Mouse (Mus musculus) CH12.LX (cell line): ENCODE results near the gene Il1rl2. TPM values are rescaled to one million over a fixed set of nuclear protein-coding genes. Genes with fewer than 3 reads are reported as not detected.

ENCODE experiments used
- DNase-seq: peaks from one replicate; pipeline ENCODE4 v3.0.0-alpha.2; 2013; ENCODE audit errors: extremely low read depth
- H3K27ac ChIP-seq: 2 replicates; pipeline ENCODE4 v1.5.1; 2012; ENCODE audit warnings: low read depth, mild to moderate bottlenecking, control low read depth, moderate library complexity; ENCODE audit not compliant: insufficient read depth
- H3K27me3 ChIP-seq: replicated peaks from 2 replicates; pipeline ENCODE3; 2012; ENCODE audit warnings: inconsistent platforms
- H3K36me3 ChIP-seq, 2 experiments: replicated peaks in 1 of 2; 2 replicates each; pipeline versions ENCODE3 to v1.6.1; 2012; ENCODE audit warnings: inconsistent platforms in 1 of 2, low read length in 1 of 2, mild to moderate bottlenecking in 1 of 2, mixed read lengths in 1 of 2, moderate library complexity in 1 of 2; ENCODE audit not compliant: control insufficient read depth in 1 of 2, insufficient read depth in 1 of 2
- H3K4me1 ChIP-seq, 2 experiments: 2 replicates each; pipeline ENCODE4 v1.6.1; 2012; ENCODE audit warnings: inconsistent platforms in 1 of 2, moderate library complexity in 1 of 2; ENCODE audit not compliant: insufficient read depth in 2 of 2, control insufficient read depth in 1 of 2
- H3K4me2 ChIP-seq: 2 replicates; pipeline ENCODE4 v1.6.1; 2012; ENCODE audit warnings: low read depth, mild to moderate bottlenecking, control low read depth; ENCODE audit not compliant: poor library complexity, insufficient read depth, severe bottlenecking
- H3K4me3 ChIP-seq, 3 experiments: fragments of 150-350 bp in 1 of 3; sonication (generic) in 1 of 3; replicated peaks in 1 of 3; 2 replicates each; pipeline versions ENCODE3 to v1.5.1; 2011 to 2012; ENCODE audit warnings: low read depth in 2 of 3, low read length in 2 of 3, mild to moderate bottlenecking in 2 of 3, moderate library complexity in 2 of 3, control low read depth in 1 of 3, improper control_type of control experiment in 1 of 3, inconsistent platforms in 1 of 3, mixed read lengths in 1 of 3; ENCODE audit not compliant: poor library complexity in 1 of 3
- H3K79me2 ChIP-seq: replicated peaks from 2 replicates; pipeline ENCODE4 v1.6.1; 2012; ENCODE audit warnings: mild to moderate bottlenecking, moderate library complexity; ENCODE audit not compliant: control insufficient read depth, poor library complexity, insufficient read depth, severe bottlenecking; ENCODE audit errors: extremely low read depth
- H3K9ac ChIP-seq: 2 replicates; pipeline ENCODE4 v1.6.1; 2012; ENCODE audit warnings: low read depth, mild to moderate bottlenecking, control low read depth, moderate library complexity; ENCODE audit not compliant: insufficient read depth
- H3K9me3 ChIP-seq: replicated peaks from 2 replicates; pipeline ENCODE3; 2012; ENCODE audit warnings: low read length, inconsistent platforms, mixed read lengths
- CHD1 ChIP-seq: IDR thresholded peaks from 2 replicates; pipeline ENCODE4 v1.6.1; 2012; ENCODE audit warnings: low read depth, low read length, improper control_type of control experiment, inconsistent platforms
- CTCF ChIP-seq, 2 experiments: IDR thresholded peaks in 1 of 2; conservative IDR thresholded peaks in 1 of 2; 2 replicates each; pipeline ENCODE4 v1.5.1; 2011 to 2012; ENCODE audit warnings: low read depth in 2 of 2, low read length in 2 of 2, improper control_type of control experiment in 1 of 2, inconsistent platforms in 1 of 2, mild to moderate bottlenecking in 1 of 2, moderate library complexity in 1 of 2
- ELF1 ChIP-seq: IDR thresholded peaks from 2 replicates; pipeline ENCODE4 v1.6.1; 2014; ENCODE audit warnings: low read depth, mild to moderate bottlenecking, inconsistent platforms, low read length, improper control_type of control experiment
- ETS1 ChIP-seq: conservative IDR thresholded peaks from 2 replicates; pipeline ENCODE4 v1.6.1; 2012; ENCODE audit warnings: low read depth, mild to moderate bottlenecking, inconsistent platforms, low read length, improper control_type of control experiment, moderate library complexity
- JUND ChIP-seq: conservative IDR thresholded peaks from 2 replicates; pipeline ENCODE4 v1.6.1; 2011; ENCODE audit warnings: low read depth, low read length, improper control_type of control experiment
- MAX ChIP-seq: IDR thresholded peaks from 2 replicates; pipeline ENCODE4 v1.6.1; 2011; ENCODE audit warnings: low read length, improper control_type of control experiment
- MXI1 ChIP-seq: IDR thresholded peaks from 2 replicates; pipeline ENCODE4 v1.6.1; 2011; ENCODE audit warnings: mild to moderate bottlenecking, low read depth, low read length, improper control_type of control experiment
- NELFE ChIP-seq: IDR thresholded peaks from 2 replicates; pipeline ENCODE4 v1.6.1; 2011; ENCODE audit warnings: low read depth, low read length, improper control_type of control experiment
- POLR2A ChIP-seq: IDR thresholded peaks from 2 replicates; pipeline ENCODE4 v1.6.1; 2011; ENCODE audit warnings: low read depth, mild to moderate bottlenecking, improper control_type of control experiment, low read length
- RAD21 ChIP-seq: IDR thresholded peaks from 2 replicates; pipeline ENCODE4 v1.6.1; 2011; ENCODE audit warnings: low read depth, mild to moderate bottlenecking, low read length, improper control_type of control experiment, moderate library complexity
- TCF12 ChIP-seq: IDR thresholded peaks from 2 replicates; pipeline ENCODE4 v1.6.1; 2014; ENCODE audit warnings: low read depth, mild to moderate bottlenecking, inconsistent platforms, low read length, improper control_type of control experiment
- USF1 ChIP-seq: IDR thresholded peaks from 2 replicates; pipeline ENCODE4 v1.6.1; 2014; ENCODE audit warnings: low read depth, mild to moderate bottlenecking, inconsistent platforms, low read length, improper control_type of control experiment
- USF2 ChIP-seq: conservative IDR thresholded peaks from 2 replicates; pipeline ENCODE4 v1.6.1; 2011; ENCODE audit warnings: low read depth, low read length, improper control_type of control experiment
- ZC3H11A ChIP-seq: IDR thresholded peaks from 2 replicates; pipeline ENCODE4 v1.6.1; 2012; ENCODE audit warnings: low read depth, mild to moderate bottlenecking, inconsistent platforms, low read length, improper control_type of control experiment
- ZMIZ1 ChIP-seq: IDR thresholded peaks from 2 replicates; pipeline ENCODE4 v1.6.1; 2012; ENCODE audit warnings: low read depth, mild to moderate bottlenecking, inconsistent platforms, low read length, improper control_type of control experiment
- dilution Hi-C: fragments of 300-500 bp; cut with MboI; formaldehyde crosslinking; loops from 2 replicates; pipeline ENCODE4 v1.14.3; 2020; ENCODE audit warnings: low sequenced_read_pairs; ENCODE audit not compliant: extremely low pct_unique_long_range_greater_than_20kb, extremely low pct_ligation_motif_present
- in situ Hi-C: fragments of 300-500 bp; cut with MboI; formaldehyde crosslinking; loops from 3 replicates; pipeline ENCODE4 v1.14.3; 2019; ENCODE audit warnings: low sequenced_read_pairs, low pct_ligation_motif_present, low pct_unique_long_range_greater_than_20kb, mixed read lengths
- polyA plus RNA-seq: library from polyadenylated mRNA; unstranded; fragments of >175 nt; gene quantifications from 2 replicates; pipeline ENCODE4 v1.2.1, GENCODE M21; 2012; ENCODE audit warnings: low read depth; ENCODE audit not compliant: insufficient read length
- total RNA-seq, 2 experiments: library from RNA; depleted of rRNA; stranded (reverse); fragments of 300-350 nt in 1 of 2; fragments of >200 nt in 1 of 2; gene quantifications; 2 replicates each; pipeline ENCODE4 v1.2.3; 2012 to 2014

Gene Il1rl2
- total and polyA plus RNA-seq, 3 experiments, result not detected

DNA sequence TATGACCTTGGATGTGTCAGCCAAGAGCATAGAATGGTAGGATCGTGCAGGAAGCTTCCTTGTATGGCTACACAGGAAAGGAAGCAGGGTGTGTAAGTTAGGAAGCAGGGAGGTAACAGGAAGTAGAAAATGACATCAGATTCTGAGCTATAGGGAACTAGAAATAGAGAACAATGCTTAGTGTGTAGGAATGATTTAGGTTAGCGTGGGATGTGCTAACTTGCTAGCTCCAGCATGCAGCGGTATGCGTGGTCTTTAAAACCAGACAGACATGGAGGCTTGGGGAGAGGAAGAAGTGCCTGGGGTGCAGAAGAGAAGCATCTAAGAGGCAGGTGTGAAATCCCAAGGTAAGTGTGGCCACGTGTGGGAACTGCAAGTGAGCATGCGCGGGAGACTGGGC lies 80.3 kb downstream of the Il1rl2 start:
- no peak overlapping the region for H3K4me3 ChIP-seq
- dilution Hi-C loops, result no loop called here
- H3K27ac ChIP-seq, result no peak overlapping the region
- no peaks in the 10 kb centered on the region for H3K36me3 ChIP-seq
- in situ Hi-C loops, result no loop called here
- no peak for DNase-seq
- H3K9me3 ChIP-seq, result no peaks in the 10 kb centered on the region
- H3K4me1 ChIP-seq, result peaks cover 3% of the 10 kb centered on the region in 2 experiments; a peak in 2 of 4 replicates
- no peaks in the 10 kb centered on the region for H3K27me3 ChIP-seq
- H3K9ac ChIP-seq, result no peak overlapping the region
- TF ChIP-seq ZMIZ1 (no peak), ELF1 (no peak)
- TF ChIP-seq, all 38 proteins: peak for 0
- no peaks in the 10 kb centered on the region for H3K79me2 ChIP-seq
- H3K4me2 ChIP-seq, result no peak overlapping the region

DNA sequence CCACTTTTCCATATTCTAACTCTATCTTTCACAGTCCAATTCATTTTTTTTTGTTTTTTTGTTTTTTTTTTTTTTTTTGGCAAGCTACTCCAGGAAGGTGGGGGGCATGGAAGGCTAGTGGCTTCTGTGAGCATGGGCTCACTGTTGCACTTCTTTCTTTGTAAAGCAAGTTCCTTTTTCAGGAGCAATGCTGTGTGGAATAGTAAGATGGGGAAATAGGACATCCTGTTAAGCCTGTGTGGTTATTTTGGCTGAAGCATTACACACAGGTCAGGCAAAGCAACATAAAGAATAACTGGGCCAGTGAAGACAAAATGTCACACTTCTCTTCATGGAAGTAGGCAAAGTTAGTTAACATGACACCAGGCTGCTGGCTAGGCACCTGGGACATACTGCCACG lies 85.5 kb downstream of the Il1rl2 start:
- Histone ChIP-seq H3K27me3 (no peaks in the 10 kb centered on the region), H3K27ac (no peak overlapping the region), H3K79me2 (no peaks in the 10 kb centered on the region), H3K36me3 (no peaks in the 10 kb centered on the region), H3K9me3 (no peaks in the 10 kb centered on the region), H3K4me2 (no peak overlapping the region), H3K4me1 (peaks cover 0 to 3% of the 10 kb centered on the region in 2 experiments; a peak in 1 of 4 replicates), H3K9ac (no peak overlapping the region), H3K4me3 (no peak overlapping the region)
- TF ChIP-seq CHD1 (no peak), RAD21 (no peak), ETS1 (no peak), MXI1 (no peak), MAX (no peak), ZMIZ1 (no peak), NELFE (no peak), USF1 (no peak), ZC3H11A (no peak), POLR2A (no peak), TCF12 (no peak)
- no peak for DNase-seq
- dilution Hi-C loops (no loop called here), in situ Hi-C loops (no loop called here)

DNA sequence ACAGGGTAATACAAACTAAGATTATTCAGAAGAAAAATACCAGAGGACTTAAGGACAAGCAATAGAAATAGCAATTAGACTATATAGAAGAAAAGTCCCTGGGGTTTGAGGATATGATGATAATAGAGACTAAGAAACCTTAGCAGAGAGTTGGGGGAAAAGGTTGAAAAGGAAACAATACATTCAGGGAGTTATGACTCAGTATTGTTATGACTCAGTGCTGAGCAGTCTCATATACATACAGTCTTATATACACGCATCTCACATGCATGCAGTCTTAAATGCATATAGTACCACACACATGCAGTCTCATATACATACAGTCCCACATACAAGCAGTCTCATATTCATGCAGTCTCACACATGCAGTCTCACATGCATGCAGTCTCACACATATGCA lies 88.6 kb downstream of the Il1rl2 start:
- Histone ChIP-seq H3K27me3 (no peaks in the 10 kb centered on the region), H3K9ac (no peak overlapping the region)
- no peak for TF ChIP-seq USF2
- TF ChIP-seq RAD21, result no peak
- no peak for TF ChIP-seq USF1
- no peak for TF ChIP-seq CTCF (conservative IDR thresholded peaks at IDR 0.05 in 1 of 2, IDR thresholded peaks at IDR 0.05 in 1 of 2; ENCODE audit: low read depth in 2 of 2, low read length in 2 of 2)
- TF ChIP-seq JUND, result 0 out of 2 replicates have a peak, but pooled peaks have one; percentile 13
- TF ChIP-seq, all 38 proteins: peak for 1
- no peak for DNase-seq
- H3K4me2 ChIP-seq, result no peak overlapping the region
- dilution Hi-C loops (no loop called here), in situ Hi-C loops (no loop called here)
- no peaks in the 10 kb centered on the region for H3K79me2 ChIP-seq
- H3K4me3 ChIP-seq, result no peak overlapping the region
- H3K27ac ChIP-seq, result no peak overlapping the region
- no peaks in the 10 kb centered on the region for H3K36me3 ChIP-seq
- no peaks in the 10 kb centered on the region for H3K9me3 ChIP-seq
- peaks cover 0 to 3% of the 10 kb centered on the region in 2 experiments; a peak in 1 of 4 replicates for H3K4me1 ChIP-seq
